Mouse (Mus musculus) heart, embryonic 16.5 days (tissue): ENCODE data around the gene Ankfy1. TPM values are rescaled to one million over a fixed set of nuclear protein-coding genes. Genes with fewer than 3 reads are reported as not detected.

Experiments used
- ATAC-seq: fragments of 200-750 bp; cut with Nextera tagmentation; replicated peaks from 2 replicates; pipeline ENCODE4 v1.8.0; 2017; ENCODE audit warnings: moderate number of reproducible peaks; ENCODE audit not compliant: insufficient read depth, low FRiP score; ENCODE audit errors: extremely low read depth
- H3K27ac ChIP-seq: fragments of 300-500 bp; sonication (generic); 2 replicates; pipeline ENCODE4 v1.5.1; 2014; ENCODE audit warnings: mild to moderate bottlenecking, low read length, control low read depth, moderate library complexity
- H3K27me3 ChIP-seq: fragments of 300-500 bp; sonication (generic); 2 replicates; pipeline ENCODE4 v1.6.1; 2014; ENCODE audit warnings: low read length, mixed read lengths; ENCODE audit not compliant: control insufficient read depth, insufficient read depth
- H3K36me3 ChIP-seq: fragments of 300-500 bp; sonication (generic); 2 replicates; pipeline ENCODE4 v1.6.1; 2014; ENCODE audit not compliant: control insufficient read depth, insufficient read depth
- H3K4me1 ChIP-seq: fragments of 300-500 bp; sonication (generic); 2 replicates; pipeline ENCODE4 v1.6.1; 2014; ENCODE audit warnings: low read length, mixed read lengths; ENCODE audit not compliant: control insufficient read depth, insufficient read depth
- H3K4me2 ChIP-seq: fragments of 300-500 bp; sonication (generic); 2 replicates; pipeline ENCODE4 v1.6.1; 2014; ENCODE audit warnings: low read depth, mild to moderate bottlenecking, control low read depth, low read length
- H3K4me3 ChIP-seq: fragments of 300-500 bp; sonication (generic); 2 replicates; pipeline ENCODE4 v1.5.1; 2014; ENCODE audit warnings: mild to moderate bottlenecking, control low read depth, low read length
- H3K9ac ChIP-seq: fragments of 300-500 bp; sonication (generic); 2 replicates; pipeline ENCODE4 v1.6.1; 2014; ENCODE audit warnings: low read length, control low read depth
- H3K9me3 ChIP-seq: fragments of 300-500 bp; sonication (generic); replicated peaks from 2 replicates; pipeline ENCODE4 v1.6.1; 2016; ENCODE audit warnings: low read length; ENCODE audit not compliant: control insufficient read depth
- WGBS: fragments of 180-500 bp; shearing (Covaris S2); extraction: QIAGEN DNeasy Blood & Tissue Kit; methylation state at CpG from one replicate; pipeline ENCODE4 v1.1.7; 2014; 5-methylcytosine and 5-hydroxymethylcytosine counted together
- polyA plus RNA-seq: library from polyadenylated mRNA; unstranded; fragments of >200 nt; fragmentation: Nextera tagmentation; extraction: Ambion mirVana; gene quantifications from 2 replicates; pipeline ENCODE4 v1.2.1, GENCODE M21; 2015

Gene Ankfy1
- 16.1 and 17.9 TPM in 2 replicates for polyA plus RNA-seq

- Histone ChIP-seq H3K4me2 (peak within 1 kb of the TSS; percentile 92), H3K27me3 (no peaks in the 10 kb centered on the region), H3K9ac (peak within 1 kb of the TSS; percentile 92), H3K27ac (peak within 1 kb of the TSS; percentile 74), H3K4me1 (peaks cover 24% of the 10 kb centered on the region), H3K4me3 (peak within 1 kb of the TSS; percentile 99), H3K36me3 (peaks cover 8% of the 10 kb centered on the region), H3K9me3 (no peaks in the 10 kb centered on the region)
- WGBS = under 1% methylated on average over 56 of the region's 56 CpGs
- peak; percentile 99 for ATAC-seq
These were observed at the start of gene Ankfy1 for GRCm38 (mm10) chr11:72689551-72690510. Gene Ankfy1, plus strand, starts transcription at chr11:72690006.

GRCm38 (mm10) chr11:72642730-72643129 is 47.1 kb upstream of the Ankfy1 start:
- H3K9me3 ChIP-seq = peaks cover 4% of the 10 kb centered on the region
- ATAC-seq = no peak
- H3K27ac ChIP-seq = no peak overlapping the region
- no peak overlapping the region for H3K4me2 ChIP-seq
- H3K9ac ChIP-seq = no peak overlapping the region
- H3K4me3 ChIP-seq = no peak overlapping the region
- no peaks in the 10 kb centered on the region for H3K4me1 ChIP-seq
- peaks cover 5% of the 10 kb centered on the region; the same call in 1 of the 2 replicates for H3K36me3 ChIP-seq
- 67% methylated on average over 4 of the region's 4 CpGs for WGBS
- H3K27me3 ChIP-seq = no peaks in the 10 kb centered on the region

- H3K9me3 ChIP-seq = peaks cover 4% of the 10 kb centered on the region
- H3K9ac ChIP-seq = no peak overlapping the region
- no peak for ATAC-seq
- peaks cover 5% of the 10 kb centered on the region; the same call in 1 of the 2 replicates for H3K36me3 ChIP-seq
- H3K4me2 ChIP-seq = no peak overlapping the region
- WGBS = 78% methylated on average over 5 of the region's 5 CpGs
- H3K4me1 ChIP-seq = no peaks in the 10 kb centered on the region
- no peak overlapping the region for H3K27ac ChIP-seq
- no peak overlapping the region for H3K4me3 ChIP-seq
- no peaks in the 10 kb centered on the region for H3K27me3 ChIP-seq
These were observed 44.4 kb upstream of the Ankfy1 start for GRCm38 (mm10) chr11:72645386-72645785.

- H3K36me3 ChIP-seq = no peaks in the 10 kb centered on the region
- H3K4me3 ChIP-seq = no peak overlapping the region
- no peak for ATAC-seq
- no peak overlapping the region for H3K9ac ChIP-seq
- H3K4me1 ChIP-seq = no peaks in the 10 kb centered on the region
- WGBS = 62% methylated on average over 2 of the region's 2 CpGs
- H3K27ac ChIP-seq = no peak overlapping the region
- H3K4me2 ChIP-seq = no peak overlapping the region
- H3K27me3 ChIP-seq = no peaks in the 10 kb centered on the region
- H3K9me3 ChIP-seq = no peaks in the 10 kb centered on the region
These were observed 39.5 kb upstream of the Ankfy1 start for GRCm38 (mm10) chr11:72650347-72650746.

GRCm38 (mm10) chr11:72659918-72660317 is 29.9 kb upstream of the Ankfy1 start:
- Histone ChIP-seq H3K9me3 (peaks cover 2% of the 10 kb centered on the region; the same call in 1 of the 2 replicates), H3K27ac (no peak overlapping the region), H3K4me1 (no peaks in the 10 kb centered on the region), H3K9ac (no peak overlapping the region), H3K4me2 (no peak overlapping the region), H3K4me3 (no peak overlapping the region), H3K36me3 (no peaks in the 10 kb centered on the region), H3K27me3 (no peaks in the 10 kb centered on the region)
- ATAC-seq = no peak

GRCm38 (mm10) chr11:72660359-72660758 is 29.4 kb upstream of the Ankfy1 start:
- no peak overlapping the region for H3K4me2 ChIP-seq
- H3K27me3 ChIP-seq = no peaks in the 10 kb centered on the region
- no peak overlapping the region for H3K9ac ChIP-seq
- H3K4me1 ChIP-seq = no peaks in the 10 kb centered on the region
- 96% methylated on average over 1 of the region's 1 CpGs for WGBS
- no peak overlapping the region for H3K4me3 ChIP-seq
- no peak overlapping the region for H3K27ac ChIP-seq
- H3K9me3 ChIP-seq = peaks cover 2% of the 10 kb centered on the region; the same call in 1 of the 2 replicates
- H3K36me3 ChIP-seq = no peaks in the 10 kb centered on the region
- no peak for ATAC-seq

- no peaks in the 10 kb centered on the region for H3K9me3 ChIP-seq
- WGBS = 86% methylated on average over 4 of the region's 4 CpGs
- ATAC-seq = no peak
These were observed 25.2 kb upstream of the Ankfy1 start for GRCm38 (mm10) chr11:72664641-72665040.

GRCm38 (mm10) chr11:72670634-72671033 is 19.2 kb upstream of the Ankfy1 start:
- peaks cover 6% of the 10 kb centered on the region; the same call in 1 of the 2 replicates for H3K4me1 ChIP-seq
- no peak overlapping the region for H3K4me3 ChIP-seq
- ATAC-seq = no peak
- no peak overlapping the region for H3K4me2 ChIP-seq
- H3K9ac ChIP-seq = no peak overlapping the region
- H3K27me3 ChIP-seq = no peaks in the 10 kb centered on the region
- 0 out of 2 replicates have a peak, but pooled peaks cover 4% of the 10 kb centered on the region for H3K36me3 ChIP-seq
- H3K27ac ChIP-seq = no peak overlapping the region
- H3K9me3 ChIP-seq = no peaks in the 10 kb centered on the region

More at GRCm38 (mm10) chr11:72664641-72665040, 25.2 kb upstream of the Ankfy1 start:
- H3K27me3 ChIP-seq = no peaks in the 10 kb centered on the region
- H3K4me2 ChIP-seq = no peak overlapping the region
- H3K4me3 ChIP-seq = no peak overlapping the region
- 0 out of 2 replicates have a peak, but pooled peaks cover 4% of the 10 kb centered on the region for H3K36me3 ChIP-seq
- H3K27ac ChIP-seq = no peak overlapping the region
- no peak overlapping the region for H3K9ac ChIP-seq
- H3K4me1 ChIP-seq = no peaks in the 10 kb centered on the region
